Mouse (Mus musculus) mouse trophoblast stem cell (cell line): ENCODE measurements around the gene Mrm1.
"Not testable (repeated sequence)": the region's sequence is repeated elsewhere in the genome, so short reads cannot be mapped to it uniquely, and the experiment has no call there.

ENCODE experiments used
- in situ Hi-C, 2 experiments: fragments of 300-500 bp; cut with MseI, MboI; formaldehyde crosslinking; loops; 2 replicates in 1 of 2; 3 replicates in 1 of 2; pipeline ENCODE4 v1.15.1; 2025

Gene Mrm1

GRCm38 (mm10) chr11:84818961-84819692 is at the start of gene Mrm1:
Gene Mrm1, minus strand, starts transcription at chr11:84819515.
- in situ Hi-C loops: no loop called here

- in situ Hi-C loops: no loop called here
Observed at GRCm38 (mm10) chr11:84868786-84869259, 49.5 kb upstream of the Mrm1 start.

GRCm38 (mm10) chr11:84867586-84867985 is 48.3 kb upstream of the Mrm1 start:
- in situ Hi-C loops: no loop called here

- in situ Hi-C loops: no loop called here
Observed at GRCm38 (mm10) chr11:84865268-84865667, 46.0 kb upstream of the Mrm1 start.

GRCm38 (mm10) chr11:84855285-84855684 is 36.0 kb upstream of the Mrm1 start:
- in situ Hi-C loops: no loop called here

- in situ Hi-C loops: no loop called here
Observed at GRCm38 (mm10) chr11:84847475-84848090, 28.3 kb upstream of the Mrm1 start.

GRCm38 (mm10) chr11:84846741-84847474 is 27.6 kb upstream of the Mrm1 start:
- in situ Hi-C loops: no loop called here

- in situ Hi-C loops: no loop called here
Observed at GRCm38 (mm10) chr11:84839330-84839729, 20.0 kb upstream of the Mrm1 start.

GRCm38 (mm10) chr11:84829495-84829894 is 10.2 kb upstream of the Mrm1 start:
- in situ Hi-C loops: not testable (repeated sequence)

GRCm38 (mm10) chr11:84828516-84829399 is 9.4 kb upstream of the Mrm1 start, which contains the start of gene Dhrs11:
Gene Dhrs11, minus strand, starts transcription at chr11:84828994.
- in situ Hi-C loops: no loop called here

- in situ Hi-C loops: no loop called here
Observed at GRCm38 (mm10) chr11:84827901-84828503, 8.7 kb upstream of the Mrm1 start.

GRCm38 (mm10) chr11:84827492-84827891 is 8.2 kb upstream of the Mrm1 start:
- in situ Hi-C loops: no loop called here

- in situ Hi-C loops: no loop called here
Observed at GRCm38 (mm10) chr11:84826185-84826584, 6.9 kb upstream of the Mrm1 start.

GRCm38 (mm10) chr11:84825261-84825807 is 6.0 kb upstream of the Mrm1 start:
- in situ Hi-C loops: no loop called here

GRCm38 (mm10) chr11:84823484-84823897 is 4.2 kb upstream of the Mrm1 start:
- in situ Hi-C loops: no loop called here

GRCm38 (mm10) chr11:84822487-84822886 is 3.2 kb upstream of the Mrm1 start:
- in situ Hi-C loops: no loop called here

- in situ Hi-C loops: no loop called here
Observed at GRCm38 (mm10) chr11:84821131-84821770, 1.9 kb upstream of the Mrm1 start.

- in situ Hi-C loops: no loop called here
Observed at GRCm38 (mm10) chr11:84818085-84818960, 992 bp downstream of the Mrm1 start.

- in situ Hi-C loops: no loop called here
Observed at GRCm38 (mm10) chr11:84817362-84817761, 2.0 kb downstream of the Mrm1 start.
